Mouse (Mus musculus) left cerebral cortex, adult 18-20 months (tissue): ENCODE data around the gene Rbms3. TPM values are rescaled to one million over a fixed set of nuclear protein-coding genes. Genes with fewer than 3 reads are reported as not detected.

Experiments used
- DNase-seq, 2 experiments: peaks; one replicate each; pipeline ENCODE4 v3.0.0; 2021 to 2022; ENCODE audit warnings: low spot score in 2 of 2, mixed read lengths in 1 of 2
- total RNA-seq, 2 experiments: library from RNA; stranded (reverse); gene quantifications; 2 replicates each; pipeline ENCODE4 v1.2.3; 2021

Gene Rbms3
- total RNA-seq, 2 experiments from 2014 or later = 11.6 to 12.9 TPM

DNA sequence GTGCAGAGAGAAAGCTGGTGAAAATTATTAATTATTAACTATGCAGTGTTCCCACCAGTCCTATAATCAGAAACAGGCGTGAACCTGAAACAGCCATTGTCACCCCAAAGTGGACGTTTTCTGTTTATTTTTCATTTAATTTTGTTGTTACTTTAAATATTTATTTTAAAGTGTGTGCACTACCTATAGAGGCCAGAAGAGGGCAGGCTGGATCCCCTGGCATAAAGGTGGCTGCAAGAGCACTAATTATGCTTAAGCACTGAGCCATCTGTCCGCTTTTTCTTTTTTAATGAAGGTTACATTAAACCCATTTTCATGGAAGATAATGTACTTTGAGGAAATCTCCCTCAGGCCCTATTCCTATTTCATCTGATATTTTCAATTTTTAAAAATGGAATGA lies 563.2 kb downstream of the Rbms3 start:
- DNase-seq = no peak

GRCm38 (mm10) chr9:117065601-117066000 lies 564.1 kb downstream of the Rbms3 start:
- DNase-seq = no peak

GRCm38 (mm10) chr9:117059586-117059985 lies 570.1 kb downstream of the Rbms3 start:
- DNase-seq = no peak

- no peak for DNase-seq
Measured at GRCm38 (mm10) chr9:117059135-117059534, 570.6 kb downstream of the Rbms3 start.

GRCm38 (mm10) chr9:117051935-117052334 lies 577.8 kb downstream of the Rbms3 start:
- DNase-seq = no peak

DNA sequence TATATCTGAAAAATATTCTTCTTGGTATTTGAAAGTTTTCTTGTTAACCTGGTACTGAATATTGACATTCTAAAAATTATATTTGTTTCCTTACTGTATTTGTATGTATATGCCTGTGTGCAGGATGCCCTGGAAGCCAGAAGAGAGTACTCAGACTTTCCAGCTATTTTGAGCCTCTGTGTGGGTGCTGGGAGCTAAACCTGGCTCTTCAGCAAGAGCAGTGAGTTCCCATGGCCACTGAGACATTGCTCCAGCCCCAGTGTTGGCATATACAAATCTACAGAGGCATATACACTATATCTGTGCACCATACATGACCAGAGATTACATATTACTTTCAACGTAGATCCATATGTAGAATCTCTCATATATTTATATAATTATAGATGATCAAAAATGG lies 581.1 kb downstream of the Rbms3 start:
- peak in 1 of 2 experiments; percentile 36 for DNase-seq

- no peak for DNase-seq
Measured at GRCm38 (mm10) chr9:117041993-117042366, 587.7 kb downstream of the Rbms3 start.

DNA sequence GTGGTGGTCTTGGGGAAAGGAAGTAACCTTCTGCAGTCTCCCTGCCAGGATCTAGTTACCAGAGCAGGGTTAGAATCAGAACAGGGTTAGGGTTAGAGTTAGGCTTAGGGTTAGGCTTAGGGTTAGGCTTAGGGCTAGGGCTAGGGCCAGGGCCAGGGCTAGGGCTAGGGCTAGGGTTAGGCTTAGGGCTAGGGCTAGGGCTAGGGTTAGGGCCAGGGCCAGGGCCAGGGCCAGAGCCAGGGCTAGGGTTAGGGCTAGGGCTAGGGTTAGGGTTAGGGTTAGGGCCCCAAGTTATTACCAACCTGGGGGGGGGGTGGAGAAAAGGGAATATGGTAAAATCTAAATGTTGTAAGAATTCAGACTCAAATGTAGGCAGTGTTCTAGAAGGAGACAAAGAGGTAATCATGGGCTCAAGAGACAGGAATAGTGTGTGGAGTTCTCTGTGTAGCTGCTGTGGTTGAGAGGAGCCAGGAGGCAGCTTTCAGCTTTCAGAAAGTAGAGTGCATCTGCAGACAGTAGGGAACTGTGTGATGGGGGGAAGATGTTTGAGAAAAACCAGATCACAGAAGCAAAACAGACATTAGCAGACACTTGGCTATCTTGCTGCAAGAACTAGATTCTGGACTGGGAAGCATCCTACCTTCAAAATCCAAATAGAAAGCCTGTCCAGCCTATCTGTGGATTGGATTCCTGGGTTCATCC lies 588.3 kb downstream of the Rbms3 start:
- DNase-seq = no peak

DNA sequence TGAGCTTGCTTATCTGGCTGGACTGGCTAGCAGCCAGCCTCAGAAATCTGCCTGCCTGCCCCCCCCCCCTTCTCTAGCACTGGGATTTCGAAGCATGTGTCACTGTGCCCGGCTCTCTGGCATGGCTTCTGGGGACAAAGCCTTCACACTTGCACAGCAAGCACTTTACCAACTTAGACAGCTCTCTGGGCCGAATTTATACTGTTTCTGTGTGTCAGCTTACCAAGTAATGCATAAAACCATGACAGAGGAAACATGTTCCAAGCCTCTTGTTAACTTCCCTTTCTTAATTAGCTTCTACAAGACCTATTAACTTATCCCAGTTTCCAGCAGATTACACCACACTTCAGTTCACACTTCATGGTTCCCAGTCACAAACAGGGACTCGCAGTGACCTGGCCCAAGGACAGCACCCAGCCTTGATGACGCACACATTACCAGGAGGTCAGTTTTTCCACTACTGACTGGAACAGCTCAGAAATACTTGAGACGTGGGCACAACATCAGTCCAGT lies 589.7 kb downstream of the Rbms3 start:
- no peak for DNase-seq

- DNase-seq = no peak
Measured at GRCm38 (mm10) chr9:117032690-117033089, 597.0 kb downstream of the Rbms3 start.

GRCm38 (mm10) chr9:117031237-117031636 lies 598.5 kb downstream of the Rbms3 start:
- no peak for DNase-seq

GRCm38 (mm10) chr9:117030837-117031236 lies 598.9 kb downstream of the Rbms3 start:
- DNase-seq = peak in 1 of 2 experiments; percentile 8

- DNase-seq = no peak
Measured at GRCm38 (mm10) chr9:117029953-117030352, 599.8 kb downstream of the Rbms3 start.

DNA sequence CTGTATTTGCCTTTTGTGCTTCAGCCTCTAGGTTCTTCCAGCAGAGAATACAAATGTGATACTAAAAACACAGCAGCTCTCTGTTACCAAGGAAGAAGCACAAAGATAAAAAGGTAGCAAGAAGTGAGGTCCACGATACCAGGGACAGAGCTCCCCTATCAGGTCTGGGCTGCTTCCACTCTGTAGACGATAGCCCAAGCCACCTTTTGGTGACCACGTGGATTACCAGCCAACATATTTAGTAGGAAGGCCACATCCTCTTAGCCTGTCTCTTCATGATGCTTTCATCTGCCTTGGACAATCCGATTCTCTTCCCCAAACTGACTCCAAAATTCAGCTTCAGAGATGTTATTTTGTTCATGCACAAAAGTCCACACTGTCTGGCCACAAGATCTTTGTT lies 601.1 kb downstream of the Rbms3 start:
- no peak for DNase-seq

DNA sequence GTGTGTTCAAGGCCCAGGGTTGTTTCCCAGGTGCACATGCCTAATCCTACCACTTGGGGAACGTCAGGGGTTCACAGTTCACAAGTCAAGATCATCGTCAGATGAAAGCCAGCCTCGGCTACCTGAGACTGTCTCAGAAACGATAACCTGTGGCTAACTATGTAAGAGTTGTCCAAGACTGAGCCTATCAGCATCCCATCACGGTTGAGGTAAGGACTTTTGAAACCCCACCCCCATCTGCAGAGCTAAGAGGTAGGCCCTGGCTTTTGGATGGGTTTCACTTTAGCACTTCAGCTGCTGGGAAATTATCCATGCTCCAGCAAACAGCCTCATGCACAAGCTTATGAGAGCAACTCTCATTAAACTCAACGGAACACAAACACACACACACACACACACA lies 607.6 kb downstream of the Rbms3 start:
- DNase-seq = no peak

- DNase-seq = no peak
Measured at GRCm38 (mm10) chr9:117021506-117021905, 608.2 kb downstream of the Rbms3 start.

DNA sequence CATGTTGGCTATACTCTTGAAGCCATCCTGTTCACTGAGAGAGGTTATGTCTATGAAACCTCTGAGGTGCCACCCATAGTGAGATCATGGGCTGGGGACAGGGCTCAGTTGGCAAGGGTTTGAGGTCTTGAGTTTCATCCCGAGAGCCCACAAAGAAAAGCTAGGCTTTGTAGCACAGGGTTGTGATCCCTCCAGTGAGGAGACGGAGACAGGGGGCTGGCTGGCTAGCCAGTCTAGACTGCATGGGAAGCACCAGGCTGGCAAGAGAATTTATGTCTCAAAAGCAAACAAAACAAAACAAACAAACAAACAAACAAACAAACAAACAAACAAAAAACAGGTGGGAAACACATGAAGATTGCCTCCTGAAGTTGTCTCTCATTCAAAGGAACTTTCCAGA lies 609.5 kb downstream of the Rbms3 start:
- DNase-seq = no peak

GRCm38 (mm10) chr9:117018741-117019163 lies 611.0 kb downstream of the Rbms3 start:
- DNase-seq = no peak

- DNase-seq = no peak
Measured at GRCm38 (mm10) chr9:117018301-117018700, 611.4 kb downstream of the Rbms3 start.

DNA sequence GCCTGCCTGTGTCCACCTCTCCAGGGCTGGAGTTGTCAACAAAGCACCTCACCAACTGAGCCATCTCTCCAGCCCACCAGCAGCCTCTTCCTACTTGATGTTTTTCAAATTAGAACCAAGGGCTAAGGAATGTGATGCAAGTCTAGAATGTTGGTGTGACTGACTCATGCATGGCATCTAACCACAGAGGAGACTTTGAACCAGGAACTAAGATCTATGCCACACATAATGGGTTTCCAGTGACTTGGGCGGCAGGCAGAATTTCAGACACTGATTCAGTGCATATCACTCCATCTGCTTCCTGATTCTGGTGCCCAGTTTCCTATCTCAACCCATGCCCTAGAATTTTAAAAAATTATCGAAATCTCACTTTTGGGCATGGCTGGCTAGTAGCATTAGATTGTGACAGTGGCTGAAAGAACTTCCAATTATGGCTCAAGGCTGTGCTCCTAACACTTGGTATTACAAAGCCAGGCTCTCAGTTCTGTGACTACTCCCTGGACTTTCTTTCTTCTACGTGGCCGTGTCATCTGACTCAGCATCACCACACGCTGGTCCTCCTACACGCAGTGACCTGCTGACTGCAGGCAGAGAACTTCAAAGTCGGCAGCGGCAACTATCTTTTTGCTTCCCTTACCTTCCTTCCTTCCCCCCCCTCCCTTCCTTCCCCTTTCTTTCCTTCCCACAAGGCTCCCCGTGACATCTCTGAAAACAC lies 613.0 kb downstream of the Rbms3 start:
- no peak for DNase-seq

- DNase-seq = no peak
Measured at GRCm38 (mm10) chr9:117013386-117013785, 616.3 kb downstream of the Rbms3 start.

GRCm38 (mm10) chr9:117010801-117011200 lies 618.9 kb downstream of the Rbms3 start:
- no peak for DNase-seq

GRCm38 (mm10) chr9:117008194-117008593 lies 621.5 kb downstream of the Rbms3 start:
- no peak for DNase-seq
